Mouse (Mus musculus): ENCODE data around the gene Nln. TPM values are rescaled to one million over a fixed set of nuclear protein-coding genes. Genes with fewer than 3 reads are reported as not detected.

Nln gene
- total and polyA plus RNA-seq, 3 experiments, result 15.4 to 229 (median 16.1) TPM

DNA sequence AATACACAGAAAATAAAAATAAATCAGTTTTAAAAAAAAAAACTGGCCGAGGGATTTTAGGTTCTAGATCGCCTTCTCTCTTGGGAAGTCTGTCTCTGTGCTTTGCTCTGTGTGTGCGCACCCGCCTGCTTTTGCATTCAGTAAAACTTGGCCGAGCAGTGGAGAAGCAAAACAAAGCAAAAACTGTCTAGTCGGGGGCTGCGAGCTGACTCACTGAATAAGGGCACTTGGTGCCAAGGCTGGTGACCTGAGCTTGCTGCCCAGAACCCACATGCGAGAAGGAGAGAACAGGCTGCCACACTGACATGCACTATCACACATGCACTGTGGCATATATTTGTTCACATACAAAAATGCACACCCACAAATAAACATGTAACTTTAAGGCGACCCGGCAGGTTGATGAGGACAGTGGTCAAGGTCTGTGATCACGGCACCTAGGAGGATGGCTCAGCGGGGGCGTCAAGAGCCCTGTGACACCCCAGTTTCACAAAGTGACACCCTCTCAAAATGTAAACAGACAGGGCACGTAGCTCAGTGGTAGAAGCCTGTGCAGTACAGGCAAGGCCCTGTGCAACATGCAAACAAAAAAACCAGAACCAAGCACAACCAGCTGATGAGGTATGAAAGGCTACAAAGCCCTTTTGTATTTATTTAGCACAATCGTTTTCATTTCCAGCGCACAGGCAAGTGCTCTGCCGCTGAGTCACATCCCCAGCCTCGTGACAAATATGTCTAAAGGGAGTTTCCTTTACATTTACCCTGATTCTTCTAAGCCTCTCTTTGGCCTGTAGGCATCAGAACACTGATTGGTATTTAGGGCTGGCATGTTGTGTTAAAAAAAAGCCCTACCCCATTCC, 93.9 kb downstream of the Nln start:
- Histone ChIP-seq H3K4me3 (ENCODE audit: control insufficient read depth in 1 of 2, insufficient read depth in 1 of 2, low read depth in 2 of 2, low read length in 2 of 2) (no peak overlapping the region), H3K27me3 (ENCODE audit: control insufficient read depth in 1 of 2, insufficient read depth in 2 of 2, low read length in 2 of 2) (no peaks in the 10 kb centered on the region), H3K27ac (ENCODE audit: control insufficient read depth, low read depth, low read length) (no peak overlapping the region), H3K79me2 (ENCODE audit: control insufficient read depth, insufficient read depth, low read length, poor library complexity) (no peaks in the 10 kb centered on the region), H3K36me3 (ENCODE audit: control insufficient read depth in 1 of 2, insufficient read depth in 2 of 2, low read length in 2 of 2) (peaks cover 0 to 14% of the 10 kb centered on the region in 2 experiments; a peak in 2 of 4 replicates), H3K9ac (ENCODE audit: control insufficient read depth, low read depth, low read length, poor library complexity, severe bottlenecking) (no peak overlapping the region), H3K9me3 (replicated peaks; ENCODE audit: insufficient read depth, low read length) (no peaks in the 10 kb centered on the region), H3K4me1 (ENCODE audit: control insufficient read depth in 1 of 2, insufficient read depth in 2 of 2, low read length in 2 of 2) (peaks cover 17% of the 10 kb centered on the region in 2 experiments)
- DNase-seq (ENCODE audit: low read depth, low spot score), result no peak
- no peak for TF ChIP-seq MYB (IDR thresholded peaks at IDR 0.05; ENCODE audit: low read depth, low read length)
- no peak for TF ChIP-seq GATA1 (IDR thresholded peaks at IDR 0.05; ENCODE audit: low read depth, low read length)
- no peak for TF ChIP-seq BHLHE40 (IDR thresholded peaks at IDR 0.05; ENCODE audit: borderline replicate concordance, low read depth, low read length)
- TF ChIP-seq ZMIZ1 (IDR thresholded peaks at IDR 0.05; ENCODE audit: low read depth, low read length), result no peak
- TF ChIP-seq CHD1 (IDR thresholded peaks at IDR 0.05; ENCODE audit: low read depth, low read length), result no peak
- TF ChIP-seq POLR2AphosphoS2 (IDR thresholded peaks at IDR 0.05; ENCODE audit: low read length), result no peak
- no peak for TF ChIP-seq MAZ (IDR thresholded peaks at IDR 0.05; ENCODE audit: low read depth, low read length)
- TF ChIP-seq UBTF (IDR thresholded peaks at IDR 0.05; ENCODE audit: borderline replicate concordance, insufficient read depth, low read depth, low read length), result no peak
- TF ChIP-seq CTCF (IDR thresholded peaks at IDR 0.05 in 2 of 3, conservative IDR thresholded peaks at IDR 0.05 in 1 of 3; ENCODE audit: control insufficient read depth in 1 of 3, insufficient read depth in 1 of 3, low read depth in 2 of 3, low read length in 3 of 3, poor library complexity in 1 of 3, severe bottlenecking in 1 of 3), result no peak
- no peak for TF ChIP-seq ZKSCAN1 (IDR thresholded peaks at IDR 0.05; ENCODE audit: low read depth, low read length)
- no peak for TF ChIP-seq SMC3 (IDR thresholded peaks at IDR 0.05; ENCODE audit: low read depth, low read length)
- TF ChIP-seq MEF2A (IDR thresholded peaks at IDR 0.05; ENCODE audit: extremely low read depth, insufficient replicate concordance, low read depth, low read length, poor library complexity, severe bottlenecking), result no peak
- TF ChIP-seq TBP (IDR thresholded peaks at IDR 0.05; ENCODE audit: low read depth, low read length), result no peak
- no peak for TF ChIP-seq TCF12 (IDR thresholded peaks at IDR 0.05; ENCODE audit: low read depth, low read length)
- TF ChIP-seq NRF1 (IDR thresholded peaks at IDR 0.05; ENCODE audit: insufficient read depth, low read depth, low read length, poor library complexity, severe bottlenecking), result no peak
- no peak for TF ChIP-seq ZC3H11A (IDR thresholded peaks at IDR 0.05; ENCODE audit: low read depth, low read length)
- TF ChIP-seq POLR2A (IDR thresholded peaks at IDR 0.05; ENCODE audit: control insufficient read depth in 1 of 2, insufficient read depth in 1 of 2, low read depth in 1 of 2, low read length in 2 of 2, poor library complexity in 1 of 2), result no peak
- TF ChIP-seq ETS1 (IDR thresholded peaks at IDR 0.05; ENCODE audit: low read depth, low read length), result no peak
- TF ChIP-seq KAT2A (conservative IDR thresholded peaks at IDR 0.05; ENCODE audit: low read depth, low read length), result no peak
- TF ChIP-seq POLR2AphosphoS5 (IDR thresholded peaks at IDR 0.05; ENCODE audit: borderline replicate concordance, low read depth, low read length), result no peak

Measured in MEL (cell line).